Mouse (Mus musculus): ENCODE data around the gene Dlx2. TPM values are rescaled to one million over a fixed set of nuclear protein-coding genes. Genes with fewer than 3 reads are reported as not detected.

Dlx2 gene
- 0.01 TPM in 1 of 2 replicates, not detected in the other for polyA plus RNA-seq (2012; rRNA removed)

DNA sequence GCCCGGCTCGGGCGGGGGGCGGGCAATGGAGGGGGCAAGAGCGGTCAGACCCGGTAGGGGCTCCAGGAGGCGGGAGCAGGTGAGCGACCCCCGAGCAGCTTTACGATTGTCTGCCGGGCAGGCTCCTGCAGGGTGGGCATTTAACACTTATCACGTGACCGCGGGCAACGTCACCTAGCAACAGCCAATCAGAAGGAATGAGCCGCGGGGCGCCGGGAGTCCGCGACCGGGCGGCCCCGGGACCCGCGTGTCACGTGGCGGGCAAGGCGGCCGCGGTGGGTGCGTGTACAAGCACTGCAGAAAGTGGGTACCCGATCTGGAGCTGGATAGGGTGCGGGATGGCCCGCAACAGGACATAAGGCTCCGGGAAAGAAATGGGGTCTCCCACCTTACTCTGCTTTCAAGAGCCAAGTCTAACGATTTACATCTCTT lies at the start of gene Dlx2:
TSS of gene Dlx2 (minus strand) at position 115 of the 432 bp plus-strand sequence.

DNA sequence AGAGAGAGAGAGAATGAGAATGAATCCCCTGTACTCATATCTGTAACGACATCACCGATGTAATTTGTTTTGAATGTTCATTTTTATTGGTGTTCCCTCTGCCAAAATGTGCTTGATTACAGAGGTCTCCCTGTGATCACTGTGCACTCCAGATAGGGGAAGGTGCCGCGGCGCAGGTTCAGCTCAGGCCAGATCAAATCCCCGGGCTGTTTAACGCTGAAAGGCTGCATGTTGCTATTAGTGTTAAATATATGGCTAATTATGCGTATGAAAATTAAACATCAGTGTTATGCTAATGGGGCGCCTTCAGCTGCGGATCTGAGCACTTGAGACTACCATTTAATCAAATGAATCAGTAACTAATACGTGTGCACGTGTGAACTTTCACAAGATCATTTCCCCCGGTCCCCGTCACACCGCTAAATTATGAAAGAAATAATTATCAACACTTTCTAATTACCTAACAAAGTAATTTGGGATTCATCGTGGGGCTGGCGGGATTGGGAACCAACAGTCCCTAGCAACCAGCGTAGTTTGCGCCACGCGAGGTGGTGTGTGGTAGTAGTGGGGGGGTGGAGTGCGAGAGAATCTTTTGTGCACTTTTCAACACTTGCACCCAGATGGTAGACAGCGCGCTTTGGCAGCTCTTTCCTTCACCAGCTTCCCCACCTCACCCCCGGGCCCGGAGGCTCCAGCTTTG lies 18.4 kb downstream of the Dlx2 start, which contains the start of gene Dlx1:
TSS of gene Dlx1 (plus strand) at position 100 of the 700 bp plus-strand sequence.

Other genes starting within 250 kb of the Dlx2 start
- 11.1 and 14.5 TPM in 2 replicates for gene Slc25a12, start 179.0 kb downstream of the Dlx2 start, polyA plus RNA-seq (2012; rRNA removed)
- gene Hat1, start 157.8 kb downstream of the Dlx2 start, polyA plus RNA-seq (2012; rRNA removed): 79.7 and 90.8 TPM in 2 replicates
- gene Metap1d, start 93.5 kb downstream of the Dlx2 start, polyA plus RNA-seq (2012; rRNA removed): 28.5 and 31.5 TPM in 2 replicates
- 0.03 and 0.06 TPM in 2 replicates for gene Dlx1, start 18.6 kb downstream of the Dlx2 start, polyA plus RNA-seq (2012; rRNA removed)
- gene Itga6, start 198.9 kb upstream of the Dlx2 start, polyA plus RNA-seq (2012; rRNA removed): 5.6 and 6.1 TPM in 2 replicates